In the genomic region with DNA sequence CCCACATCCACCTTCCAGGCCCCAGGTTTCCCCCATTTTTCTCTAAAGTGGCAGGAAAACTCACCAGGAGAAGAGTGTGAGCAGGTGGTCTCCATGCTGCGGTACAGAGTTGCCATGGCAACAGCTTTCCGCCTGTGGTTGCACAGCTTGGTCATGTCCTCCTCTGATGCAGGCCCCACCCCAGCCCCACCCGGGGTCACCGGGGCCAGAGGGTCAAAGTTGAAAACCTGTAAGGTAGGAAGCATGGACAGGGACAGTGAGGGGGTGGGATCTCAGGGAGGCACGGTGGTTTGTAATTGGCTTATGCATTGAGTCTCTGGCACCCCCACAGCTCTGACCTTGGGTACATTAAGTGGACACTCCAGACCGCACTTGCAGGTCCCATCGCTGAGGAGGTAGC, we compare ENCODE assay signal across 8 mouse cellular contexts. TPM values are rescaled to one million over a fixed set of nuclear protein-coding genes. Genes with fewer than 3 reads are reported as not detected.
DNase-seq lines count a peak whose midpoint lies in the region; ATAC-seq and TF ChIP-seq lines count a peak whose summit lies in the region.

No protein-coding gene starts in this region.

- H3K27me3 ChIP-seq in heart, embryonic 15.5 days = no peaks in the 10 kb centered on the region
- H3K27me3 ChIP-seq in heart, adult 2 months (ENCODE audit: control insufficient read depth, insufficient read depth, low read length) = no peaks in the 10 kb centered on the region
- no peaks in the 10 kb centered on the region for H3K27me3 ChIP-seq in hindbrain, embryonic 16.5 days (replicated peaks; ENCODE audit: control insufficient read depth, insufficient read depth, low read length)
- no peaks in the 10 kb centered on the region for H3K27me3 ChIP-seq in midbrain, embryonic 13.5 days

- peak overlapping the region; percentile 64; the same call in 1 of the 2 replicates for H3K4me3 ChIP-seq in heart, embryonic 15.5 days
- H3K4me3 ChIP-seq in heart, adult 2 months = no peak overlapping the region
- 0 out of 2 replicates have a peak overlapping the region, but pooled peaks have one; percentile 3 for H3K4me3 ChIP-seq in hindbrain, embryonic 16.5 days (ENCODE audit: low read length)
- peak overlapping the region; percentile 71 for H3K4me3 ChIP-seq in midbrain, embryonic 13.5 days (replicated peaks)

- DNase-seq in heart, adult 2 months = no peak
- peak; percentile 58 to 60 for DNase-seq in cerebellum, postnatal 14 days
- no peak for DNase-seq in MN1 (ENCODE audit: low spot score)
- DNase-seq in thymus, postnatal 14 days = no peak

- intact Hi-C loops in heart, adult 2 months (cut with DNase I) = no loop called here

- no peak overlapping the region; the same call in 1 of the 2 replicates for H3K27ac ChIP-seq in heart, embryonic 15.5 days
- H3K27ac ChIP-seq in heart, adult 2 months = no peak overlapping the region; the same call in 1 of the 2 replicates
- no peak overlapping the region; the same call in 1 of the 2 replicates for H3K27ac ChIP-seq in hindbrain, embryonic 16.5 days (ENCODE audit: low read depth, low read length)
- H3K27ac ChIP-seq in midbrain, embryonic 13.5 days = peak overlapping the region; percentile 53

- peaks cover 46% of the 10 kb centered on the region for H3K4me1 ChIP-seq in heart, embryonic 15.5 days (replicated peaks)
- peaks cover 17% of the 10 kb centered on the region for H3K4me1 ChIP-seq in heart, adult 2 months (ENCODE audit: control insufficient read depth, insufficient read depth, low read length)
- peaks cover 36% of the 10 kb centered on the region for H3K4me1 ChIP-seq in hindbrain, embryonic 16.5 days (ENCODE audit: control insufficient read depth, insufficient read depth, low read depth, low read length)
- H3K4me1 ChIP-seq in midbrain, embryonic 13.5 days (replicated peaks) = peaks cover 57% of the 10 kb centered on the region

- no peak overlapping the region for H3K9ac ChIP-seq in heart, embryonic 15.5 days
- no peak overlapping the region for H3K9ac ChIP-seq in heart, adult 2 months (ENCODE audit: low read depth, low read length)
- H3K9ac ChIP-seq in hindbrain, embryonic 16.5 days (ENCODE audit: low read depth, low read length) = peak overlapping the region; percentile 88
- H3K9ac ChIP-seq in midbrain, embryonic 13.5 days (replicated peaks) = peak overlapping the region; percentile 82

- peak overlapping the region; percentile 90 for H3K4me2 ChIP-seq in heart, embryonic 15.5 days
- peak overlapping the region; percentile 92 for H3K4me2 ChIP-seq in hindbrain, embryonic 16.5 days (ENCODE audit: low read length)
- peak overlapping the region; percentile 86 for H3K4me2 ChIP-seq in midbrain, embryonic 13.5 days (replicated peaks)

- H3K36me3 ChIP-seq in heart, embryonic 15.5 days = peaks cover 57% of the 10 kb centered on the region
- H3K36me3 ChIP-seq in heart, adult 2 months (ENCODE audit: control insufficient read depth, insufficient read depth, low read length) = no peaks in the 10 kb centered on the region
- H3K36me3 ChIP-seq in hindbrain, embryonic 16.5 days (ENCODE audit: control insufficient read depth, insufficient read depth, low read length) = peaks cover 34% of the 10 kb centered on the region
- H3K36me3 ChIP-seq in midbrain, embryonic 13.5 days = peaks cover 56% of the 10 kb centered on the region

- TF ChIP-seq EP300 in heart, adult 2 months (IDR thresholded peaks at IDR 0.05; ENCODE audit: insufficient read depth, low read depth, low read length) = no peak

- H3K9me3 ChIP-seq in heart, embryonic 15.5 days (replicated peaks) = no peaks in the 10 kb centered on the region
- no peaks in the 10 kb centered on the region for H3K9me3 ChIP-seq in hindbrain, embryonic 16.5 days (ENCODE audit: control insufficient read depth, low read length)
- H3K9me3 ChIP-seq in midbrain, embryonic 13.5 days = no peaks in the 10 kb centered on the region

- TF ChIP-seq CTCF in heart, adult 2 months (IDR thresholded peaks at IDR 0.05) = no peak

- TF ChIP-seq POLR2A in heart, adult 2 months (IDR thresholded peaks at IDR 0.05; ENCODE audit: insufficient read depth, low read depth, low read length) = no peak

- no peak for ATAC-seq in heart, embryonic 15.5 days (replicated peaks; ENCODE audit: insufficient number of reproducible peaks, insufficient read depth, low FRiP score, low read depth)
- no peak for ATAC-seq in hindbrain, embryonic 16.5 days
- ATAC-seq in midbrain, embryonic 13.5 days = no peak
- no peak for ATAC-seq in CD4-positive, CD25-positive, alpha-beta regulatory T cell, adult 4 months

- H3K79me2 ChIP-seq in heart, adult 2 months (replicated peaks; ENCODE audit: control insufficient read depth, insufficient read depth, low read length) = no peaks in the 10 kb centered on the region

- WGBS in heart, embryonic 15.5 days = 68% methylated on average over 7 of the region's 7 CpGs
- 55% methylated on average over 7 of the region's 7 CpGs for WGBS in heart, adult 2 months
- WGBS in hindbrain, embryonic 16.5 days = 46% methylated on average over 7 of the region's 7 CpGs
- 47% methylated on average over 7 of the region's 7 CpGs for WGBS in midbrain, embryonic 13.5 days

RNA-seq across cellular contexts. Expression of a gene that starts 2.1 kb away (rescaled TPM):
- polyA plus RNA-seq in heart, embryonic 15.5 days (2015; fragmentation: Nextera tagmentation; extraction: Ambion mirVana) = 10.6 and 15.7 TPM in 2 replicates
- total RNA-seq in heart, adult 2 months (2021) = 10 to 100 TPM; 19.2 to 20.4 TPM
- 15.8 and 22.3 TPM in 2 replicates for polyA plus RNA-seq in heart, adult 2 months (2012; rRNA removed)
- polyA plus RNA-seq in hindbrain, embryonic 16.5 days (2015; fragmentation: Nextera tagmentation; extraction: Ambion mirVana) = 11.2 and 11.5 TPM in 2 replicates
- 16.0 and 16.5 TPM in 2 replicates for polyA plus RNA-seq in midbrain, embryonic 13.5 days (2015; fragmentation: Nextera tagmentation; extraction: Ambion mirVana)
- 10 to 100 TPM in 1 of 2 experiments, 1 to 10 TPM in 1; 4.0 to 14.7 TPM for polyA plus RNA-seq in CD4-positive, CD25-positive, alpha-beta regulatory T cell, adult 4 months (2017; shearing (Covaris generic))

RNA-seq across cellular contexts. Expression of a gene that starts 20.6 kb away (rescaled TPM):
- polyA plus RNA-seq in heart, embryonic 15.5 days (2015; fragmentation: Nextera tagmentation; extraction: Ambion mirVana) = 127 and 152 TPM in 2 replicates
- total RNA-seq in heart, adult 2 months (2021) = 100 to 1,000 TPM; 123 to 135 TPM
- polyA plus RNA-seq in heart, adult 2 months (2012; rRNA removed) = 139 and 167 TPM in 2 replicates
- polyA plus RNA-seq in hindbrain, embryonic 16.5 days (2015; fragmentation: Nextera tagmentation; extraction: Ambion mirVana) = 355 and 358 TPM in 2 replicates
- polyA plus RNA-seq in midbrain, embryonic 13.5 days (2015; fragmentation: Nextera tagmentation; extraction: Ambion mirVana) = 310 TPM in 2 replicates
- polyA plus RNA-seq in CD4-positive, CD25-positive, alpha-beta regulatory T cell, adult 4 months (2017; shearing (Covaris generic)) = 10 to 100 TPM; 43.8 to 48.0 TPM

RNA-seq across cellular contexts. Expression of a gene that starts 23.6 kb away (rescaled TPM):
- polyA plus RNA-seq in heart, embryonic 15.5 days (2015; fragmentation: Nextera tagmentation; extraction: Ambion mirVana) = 0.35 and 2.3 TPM in 2 replicates
- total RNA-seq in heart, adult 2 months (2021) = under 1 TPM; 0.34 to 0.45 TPM
- polyA plus RNA-seq in heart, adult 2 months (2012; rRNA removed) = 1.3 and 2.2 TPM in 2 replicates
- polyA plus RNA-seq in hindbrain, embryonic 16.5 days (2015; fragmentation: Nextera tagmentation; extraction: Ambion mirVana) = 115 and 130 TPM in 2 replicates
- polyA plus RNA-seq in midbrain, embryonic 13.5 days (2015; fragmentation: Nextera tagmentation; extraction: Ambion mirVana) = 73.0 and 76.7 TPM in 2 replicates
- not detected for polyA plus RNA-seq in CD4-positive, CD25-positive, alpha-beta regulatory T cell, adult 4 months (2017; shearing (Covaris generic))

RNA-seq across cellular contexts. Expression of a gene that starts 24.9 kb away (rescaled TPM):
- polyA plus RNA-seq in heart, embryonic 15.5 days (2015; fragmentation: Nextera tagmentation; extraction: Ambion mirVana) = 75.4 and 78.4 TPM in 2 replicates
- total RNA-seq in heart, adult 2 months (2021) = 10 to 100 TPM; 42.6 to 47.7 TPM
- 36.6 and 51.3 TPM in 2 replicates for polyA plus RNA-seq in heart, adult 2 months (2012; rRNA removed)
- polyA plus RNA-seq in hindbrain, embryonic 16.5 days (2015; fragmentation: Nextera tagmentation; extraction: Ambion mirVana) = 108 and 113 TPM in 2 replicates
- 122 and 127 TPM in 2 replicates for polyA plus RNA-seq in midbrain, embryonic 13.5 days (2015; fragmentation: Nextera tagmentation; extraction: Ambion mirVana)
- polyA plus RNA-seq in CD4-positive, CD25-positive, alpha-beta regulatory T cell, adult 4 months (2017; shearing (Covaris generic)) = 10 to 100 TPM; 20.4 to 33.2 TPM

RNA-seq across cellular contexts. Expression of a gene that starts 35.0 kb away (rescaled TPM):
- 2.0 and 11.0 TPM in 2 replicates for polyA plus RNA-seq in heart, embryonic 15.5 days (2015; fragmentation: Nextera tagmentation; extraction: Ambion mirVana)
- total RNA-seq in heart, adult 2 months (2021) = 1 to 10 TPM; 2.3 to 2.4 TPM
- 2.5 and 4.8 TPM in 2 replicates for polyA plus RNA-seq in heart, adult 2 months (2012; rRNA removed)
- polyA plus RNA-seq in hindbrain, embryonic 16.5 days (2015; fragmentation: Nextera tagmentation; extraction: Ambion mirVana) = 0.79 and 0.81 TPM in 2 replicates
- polyA plus RNA-seq in midbrain, embryonic 13.5 days (2015; fragmentation: Nextera tagmentation; extraction: Ambion mirVana) = 0.77 and 1.4 TPM in 2 replicates
- 100 to 1,000 TPM in 1 of 2 experiments, 10 to 100 TPM in 1; 92.4 to 118 TPM for polyA plus RNA-seq in CD4-positive, CD25-positive, alpha-beta regulatory T cell, adult 4 months (2017; shearing (Covaris generic))

Comparison
In these comparisons a context has a peak if more than half of its experiments do, and no peak if none do; other contexts are left out.
1. H3K9ac ChIP-seq: peak in hindbrain, embryonic 16.5 days (single experiment) and midbrain, embryonic 13.5 days (single experiment); none in heart, embryonic 15.5 days (single experiment) and heart, adult 2 months (single experiment).
2. DNase-seq: peak in cerebellum, postnatal 14 days (2 of 2); none in heart, adult 2 months (0 of 2), MN1 (single experiment) and thymus, postnatal 14 days (single experiment).
3. RNA of a gene that starts 23.6 kb away (polyA plus RNA-seq): 115 to 130 TPM in hindbrain, embryonic 16.5 days and 73.0 to 76.7 TPM in midbrain, embryonic 13.5 days; 1.3 to 2.2 TPM in heart, adult 2 months, 0.35 to 2.3 TPM in heart, embryonic 15.5 days and not detected in CD4-positive, CD25-positive, alpha-beta regulatory T cell, adult 4 months; every median in the first group is over 10 times any median in the second.
4. Peak in every context shown above with its lines, with median percentiles within 50 percentile points of each other: H3K4me2 ChIP-seq.